Mouse (Mus musculus) megakaryocyte, embryonic 14.5 days (primary cell): Measurements from ENCODE around the gene Pknox2. TPM values are rescaled to one million over a fixed set of nuclear protein-coding genes. Genes with fewer than 3 reads are reported as not detected.

Experiments
- H3K27me3 ChIP-seq: replicated peaks from 2 replicates; pipeline ENCODE3; 2012; ENCODE audit warnings: inconsistent platforms
- H3K36me3 ChIP-seq: replicated peaks from 2 replicates; pipeline ENCODE3; 2012; ENCODE audit warnings: low read length, inconsistent platforms, mixed read lengths
- H3K4me1 ChIP-seq: 2 replicates; pipeline ENCODE4 v1.6.1; 2012; ENCODE audit warnings: inconsistent platforms
- H3K4me3 ChIP-seq: replicated peaks from 2 replicates; pipeline ENCODE3; 2012; ENCODE audit warnings: moderate library complexity, mild to moderate bottlenecking, inconsistent platforms
- H3K9me3 ChIP-seq: 2 replicates; pipeline ENCODE4 v1.6.1; 2012; ENCODE audit warnings: inconsistent platforms
- FLI1 ChIP-seq: IDR thresholded peaks from 2 replicates; pipeline ENCODE4 v1.6.1; 2012; ENCODE audit warnings: low read length, inconsistent platforms, mixed read lengths
- GATA1 ChIP-seq: IDR thresholded peaks from 3 replicates; pipeline ENCODE4 v1.6.1; 2012; ENCODE audit warnings: mixed read lengths, low read length, inconsistent platforms, borderline replicate concordance
- polyA plus RNA-seq: library from polyadenylated mRNA; stranded (reverse); fragments of >175 nt; gene quantifications from 2 replicates; pipeline ENCODE4 v1.2.3, GENCODE M21; 2012; ENCODE audit warnings: low replicate concordance; ENCODE audit not compliant: insufficient read depth

Pknox2 gene
- 0.06 TPM in 1 of 2 replicates, not detected in the other for polyA plus RNA-seq

- Histone ChIP-seq H3K36me3 (no peaks in the 10 kb centered on the region), H3K9me3 (no peaks in the 10 kb centered on the region), H3K4me3 (peak within 1 kb of the TSS; percentile 90), H3K27me3 (peaks cover 83% of the 10 kb centered on the region), H3K4me1 (peaks cover 25% of the 10 kb centered on the region)
- TF ChIP-seq GATA1: no peak
- no peak for TF ChIP-seq FLI1
Observed at GRCm38 (mm10) chr9:37147359-37147685, at the start of gene Pknox2. Pknox2 (minus strand) TSS chr9:37147407.

- TF ChIP-seq GATA1: no peak
- TF ChIP-seq FLI1: no peak
- peaks cover 8% of the 10 kb centered on the region for H3K9me3 ChIP-seq
- H3K36me3 ChIP-seq: no peaks in the 10 kb centered on the region
- H3K4me3 ChIP-seq: no peak overlapping the region
- peaks cover 9% of the 10 kb centered on the region for H3K27me3 ChIP-seq
- peaks cover 2% of the 10 kb centered on the region; the same call in 1 of the 2 replicates for H3K4me1 ChIP-seq
Observed at GRCm38 (mm10) chr9:37188024-37188423, 40.8 kb upstream of the Pknox2 start.

- Histone ChIP-seq H3K4me3 (no peak overlapping the region), H3K27me3 (peaks cover 9% of the 10 kb centered on the region), H3K4me1 (peaks cover 4% of the 10 kb centered on the region; the same call in 1 of the 2 replicates)
Observed at GRCm38 (mm10) chr9:37187407-37187806, 40.2 kb upstream of the Pknox2 start.

GRCm38 (mm10) chr9:37183176-37183575, 36.0 kb upstream of the Pknox2 start:
- TF ChIP-seq FLI1 (no peak), GATA1 (no peak)
- Histone ChIP-seq H3K9me3 (peaks cover 3% of the 10 kb centered on the region; the same call in 1 of the 2 replicates), H3K4me3 (no peak overlapping the region), H3K27me3 (peaks cover 18% of the 10 kb centered on the region), H3K4me1 (peaks cover 21% of the 10 kb centered on the region), H3K36me3 (no peaks in the 10 kb centered on the region)

More at GRCm38 (mm10) chr9:37187407-37187806, 40.2 kb upstream of the Pknox2 start:
- peaks cover 8% of the 10 kb centered on the region for H3K9me3 ChIP-seq
- no peaks in the 10 kb centered on the region for H3K36me3 ChIP-seq
- TF ChIP-seq GATA1: no peak

- no peaks in the 10 kb centered on the region for H3K36me3 ChIP-seq
- TF ChIP-seq GATA1 (no peak), FLI1 (no peak)
- peaks cover 19% of the 10 kb centered on the region for H3K27me3 ChIP-seq
- no peaks in the 10 kb centered on the region for H3K9me3 ChIP-seq
- no peak overlapping the region for H3K4me3 ChIP-seq
- H3K4me1 ChIP-seq: peaks cover 37% of the 10 kb centered on the region
Observed at GRCm38 (mm10) chr9:37181596-37181995, 34.4 kb upstream of the Pknox2 start.

- peaks cover 24% of the 10 kb centered on the region for H3K27me3 ChIP-seq
- H3K36me3 ChIP-seq: no peaks in the 10 kb centered on the region
- no peak overlapping the region for H3K4me3 ChIP-seq
- no peaks in the 10 kb centered on the region for H3K9me3 ChIP-seq
- H3K4me1 ChIP-seq: peaks cover 54% of the 10 kb centered on the region
- no peak for TF ChIP-seq FLI1
- no peak for TF ChIP-seq GATA1
Observed at GRCm38 (mm10) chr9:37179596-37179995, 32.4 kb upstream of the Pknox2 start.

- peaks cover 54% of the 10 kb centered on the region for H3K4me1 ChIP-seq
- no peaks in the 10 kb centered on the region for H3K36me3 ChIP-seq
- no peaks in the 10 kb centered on the region for H3K9me3 ChIP-seq
- H3K4me3 ChIP-seq: no peak overlapping the region
- TF ChIP-seq FLI1: no peak
- TF ChIP-seq GATA1: no peak
- H3K27me3 ChIP-seq: peaks cover 29% of the 10 kb centered on the region
Observed at GRCm38 (mm10) chr9:37178911-37179310, 31.7 kb upstream of the Pknox2 start.

GRCm38 (mm10) chr9:37177551-37177950, 30.3 kb upstream of the Pknox2 start:
- H3K4me3 ChIP-seq: no peak overlapping the region
- no peaks in the 10 kb centered on the region for H3K9me3 ChIP-seq
- peaks cover 37% of the 10 kb centered on the region for H3K27me3 ChIP-seq
- H3K4me1 ChIP-seq: peaks cover 50% of the 10 kb centered on the region
- no peak for TF ChIP-seq GATA1
- no peaks in the 10 kb centered on the region for H3K36me3 ChIP-seq

- Histone ChIP-seq H3K4me1 (peaks cover 50% of the 10 kb centered on the region), H3K36me3 (no peaks in the 10 kb centered on the region), H3K9me3 (no peaks in the 10 kb centered on the region), H3K4me3 (no peak overlapping the region), H3K27me3 (peaks cover 39% of the 10 kb centered on the region)
- TF ChIP-seq FLI1 (no peak), GATA1 (no peak)
Observed at GRCm38 (mm10) chr9:37177107-37177506, 29.9 kb upstream of the Pknox2 start.

- TF ChIP-seq GATA1: no peak
- no peak for TF ChIP-seq FLI1
Observed at GRCm38 (mm10) chr9:37176002-37176401, 28.8 kb upstream of the Pknox2 start.

GRCm38 (mm10) chr9:37173376-37173775, 26.2 kb upstream of the Pknox2 start:
- no peak for TF ChIP-seq FLI1
- no peak for TF ChIP-seq GATA1
- Histone ChIP-seq H3K27me3 (peaks cover 35% of the 10 kb centered on the region), H3K4me3 (no peak overlapping the region), H3K4me1 (peaks cover 49% of the 10 kb centered on the region), H3K36me3 (no peaks in the 10 kb centered on the region), H3K9me3 (no peaks in the 10 kb centered on the region)

More at GRCm38 (mm10) chr9:37176002-37176401, 28.8 kb upstream of the Pknox2 start:
- Histone ChIP-seq H3K4me3 (no peak overlapping the region), H3K4me1 (peaks cover 50% of the 10 kb centered on the region), H3K9me3 (no peaks in the 10 kb centered on the region), H3K36me3 (no peaks in the 10 kb centered on the region), H3K27me3 (peaks cover 42% of the 10 kb centered on the region)
